Mouse (Mus musculus): Measurements from ENCODE around the gene Rnf26. TPM values are rescaled to one million over a fixed set of nuclear protein-coding genes. Genes with fewer than 3 reads are reported as not detected.
"Not testable (repeated sequence)": the region's sequence is repeated elsewhere in the genome, so short reads cannot be mapped to it uniquely, and the experiment has no call there.

Rnf26 gene
- polyA plus RNA-seq, 1 experiment from 2014 or later = 18.8 TPM

DNA sequence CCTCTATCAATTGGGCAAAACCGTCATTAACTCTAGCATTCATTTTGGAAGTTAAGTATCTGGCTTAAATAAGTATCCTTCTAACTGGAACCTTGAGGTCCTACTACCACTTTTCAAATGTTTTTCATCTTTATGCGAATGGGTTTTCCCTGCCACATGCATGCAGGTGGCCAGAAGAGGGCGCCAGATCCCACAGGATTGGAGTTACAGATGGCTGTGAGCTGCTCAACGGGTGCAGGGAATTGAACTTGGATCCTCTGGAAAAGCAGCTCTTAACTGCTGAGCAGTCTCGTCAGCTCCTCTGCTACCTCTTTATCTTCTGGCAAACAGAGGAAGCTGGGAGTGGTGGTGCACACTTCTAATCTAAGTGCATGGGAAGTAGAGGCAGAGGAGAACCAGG lies 5.7 kb upstream of the Rnf26 start:
- no peaks in the 10 kb centered on the region for H3K9me3 ChIP-seq (ENCODE audit: control insufficient read depth)
- no peak overlapping the region for H3K27ac ChIP-seq (ENCODE audit: low read depth, low read length)
- 58% methylated on average over 5 of the region's 5 CpGs for WGBS
- peak; percentile 73 for TF ChIP-seq CTCF (IDR thresholded peaks at IDR 0.05; ENCODE audit: low read depth)
- H3K4me3 ChIP-seq (ENCODE audit: low read depth, low read length) = no peak overlapping the region
- no peaks in the 10 kb centered on the region for H3K4me1 ChIP-seq (replicated peaks; ENCODE audit: control insufficient read depth, insufficient read depth, low read length)
- H3K36me3 ChIP-seq (ENCODE audit: control insufficient read depth, insufficient read depth) = no peaks in the 10 kb centered on the region
- no peak for ATAC-seq
- H3K4me2 ChIP-seq (replicated peaks; ENCODE audit: low read depth) = no peak overlapping the region
- H3K27me3 ChIP-seq (replicated peaks; ENCODE audit: control insufficient read depth, insufficient read depth, low read length) = no peaks in the 10 kb centered on the region
- H3K9ac ChIP-seq (ENCODE audit: low read depth, low read length) = no peak overlapping the region

DNA sequence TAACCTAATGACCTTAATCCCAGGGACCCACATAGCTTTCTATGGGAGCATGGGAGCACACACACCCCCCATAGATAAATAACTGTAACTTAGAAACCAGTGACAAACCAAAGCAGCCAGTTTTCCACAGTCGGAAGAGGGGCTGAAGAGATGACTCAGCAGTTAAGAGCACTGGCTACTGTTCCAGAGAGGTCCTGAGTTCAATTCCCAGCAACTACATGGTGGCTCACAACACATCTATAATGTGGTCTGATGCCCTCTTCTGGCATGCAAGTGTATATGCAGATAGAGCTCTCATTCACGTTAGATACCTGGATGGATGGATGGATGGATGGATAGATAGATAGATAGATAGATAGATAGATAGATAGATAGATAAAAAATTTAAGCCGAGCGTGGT lies 2.9 kb upstream of the Rnf26 start:
- Histone ChIP-seq H3K36me3 (ENCODE audit: control insufficient read depth, insufficient read depth) (no peaks in the 10 kb centered on the region), H3K27ac (ENCODE audit: low read depth, low read length) (no peak overlapping the region), H3K9me3 (ENCODE audit: control insufficient read depth) (no peaks in the 10 kb centered on the region), H3K4me1 (replicated peaks; ENCODE audit: control insufficient read depth, insufficient read depth, low read length) (no peaks in the 10 kb centered on the region), H3K9ac (ENCODE audit: low read depth, low read length) (no peak overlapping the region), H3K4me3 (ENCODE audit: low read depth, low read length) (no peak overlapping the region), H3K27me3 (replicated peaks; ENCODE audit: control insufficient read depth, insufficient read depth, low read length) (no peaks in the 10 kb centered on the region), H3K4me2 (replicated peaks; ENCODE audit: low read depth) (no peak overlapping the region)
- TF ChIP-seq CTCF (IDR thresholded peaks at IDR 0.05; ENCODE audit: low read depth) = peak; percentile 46
- no peak for ATAC-seq
- WGBS = 88% methylated on average over 4 of the region's 4 CpGs

DNA sequence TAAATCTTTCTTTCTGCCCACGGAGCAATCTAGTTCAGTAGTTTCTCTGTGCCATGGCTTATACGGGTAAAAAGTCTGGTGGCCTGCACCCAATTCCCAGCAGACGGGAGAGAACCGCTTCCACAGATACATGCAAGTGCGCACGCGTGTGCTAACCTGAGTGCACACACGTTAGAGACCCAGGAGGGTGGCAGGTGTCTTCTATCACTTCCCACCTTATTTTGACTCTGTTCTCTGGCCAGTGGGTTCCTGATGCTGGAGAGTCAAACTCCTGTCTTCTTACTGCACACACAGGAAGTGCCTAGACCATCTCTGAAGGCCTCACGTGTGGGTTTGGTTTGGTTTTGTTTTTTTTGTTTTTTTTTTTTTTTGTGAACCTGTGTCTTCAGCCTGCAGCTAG lies 2.3 kb upstream of the Rnf26 start:
- no peak overlapping the region for H3K9ac ChIP-seq (ENCODE audit: low read depth, low read length)
- no peak overlapping the region for H3K4me3 ChIP-seq (ENCODE audit: low read depth, low read length)
- H3K27ac ChIP-seq (ENCODE audit: low read depth, low read length) = no peak overlapping the region
- no peak for TF ChIP-seq CTCF (IDR thresholded peaks at IDR 0.05; ENCODE audit: low read depth)
- 90% methylated on average over 9 of the region's 9 CpGs for WGBS
- H3K4me1 ChIP-seq (replicated peaks; ENCODE audit: control insufficient read depth, insufficient read depth, low read length) = no peaks in the 10 kb centered on the region
- no peak for ATAC-seq
- no peaks in the 10 kb centered on the region for H3K9me3 ChIP-seq (ENCODE audit: control insufficient read depth)
- H3K36me3 ChIP-seq (ENCODE audit: control insufficient read depth, insufficient read depth) = no peaks in the 10 kb centered on the region
- H3K27me3 ChIP-seq (replicated peaks; ENCODE audit: control insufficient read depth, insufficient read depth, low read length) = no peaks in the 10 kb centered on the region
- no peak overlapping the region for H3K4me2 ChIP-seq (replicated peaks; ENCODE audit: low read depth)

DNA sequence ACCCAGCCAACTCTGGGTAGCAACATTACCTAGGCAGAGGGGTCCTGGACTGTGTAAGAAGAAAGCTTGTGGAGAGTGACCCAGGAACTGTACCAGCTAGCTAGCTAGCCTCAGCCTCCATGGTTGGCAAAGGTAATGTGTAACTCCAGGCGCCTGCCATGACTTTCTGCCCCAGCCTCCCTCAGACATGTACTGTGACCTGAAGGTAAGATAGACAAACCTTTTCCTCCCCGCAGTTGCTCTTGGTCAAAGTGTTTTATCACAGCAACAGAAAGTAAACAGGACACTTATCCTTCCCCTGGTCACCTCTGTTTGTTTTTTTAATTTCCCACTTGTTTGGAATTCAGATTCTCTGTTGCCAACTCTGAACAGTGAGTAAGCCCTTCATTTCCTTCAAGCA lies 1.1 kb upstream of the Rnf26 start:
- no peak for ATAC-seq
- 60% methylated on average over 2 of the region's 2 CpGs for WGBS

DNA sequence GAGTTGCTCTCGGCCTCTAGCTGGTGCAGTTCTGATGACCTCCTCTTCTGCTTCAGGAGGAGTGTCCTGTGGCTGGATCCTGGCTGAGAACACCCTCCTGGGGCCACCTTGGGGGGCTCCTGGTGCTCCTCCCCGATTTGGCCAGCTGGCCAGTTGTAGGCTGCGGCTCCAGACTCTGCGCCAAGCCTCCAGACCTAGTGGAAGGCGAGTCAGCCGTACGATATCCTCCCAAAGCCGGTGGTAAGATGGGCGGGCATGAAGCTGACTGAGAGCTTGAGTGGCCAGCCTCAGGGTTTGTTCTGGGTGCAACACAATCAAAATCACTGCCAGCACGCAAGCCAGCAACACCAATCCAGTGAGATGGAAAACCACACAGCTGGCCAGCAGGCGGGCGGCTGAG lies 1.4 kb downstream of the Rnf26 start:
- not testable (repeated sequence) for H3K36me3 ChIP-seq (ENCODE audit: control insufficient read depth, insufficient read depth); H3K27ac ChIP-seq (ENCODE audit: low read depth, low read length); H3K4me1 ChIP-seq (replicated peaks; ENCODE audit: control insufficient read depth, insufficient read depth, low read length); H3K4me3 ChIP-seq (ENCODE audit: low read depth, low read length); H3K27me3 ChIP-seq (replicated peaks; ENCODE audit: control insufficient read depth, insufficient read depth, low read length); ATAC-seq; H3K9ac ChIP-seq (ENCODE audit: low read depth, low read length); H3K9me3 ChIP-seq (ENCODE audit: control insufficient read depth)
- peak overlapping the region; percentile 70; the same call in 1 of the 2 replicates for H3K4me2 ChIP-seq (replicated peaks; ENCODE audit: low read depth)
- WGBS = 45% methylated on average over 9 of the region's 12 CpGs

More for the DNA sequence above, 1.1 kb upstream of the Rnf26 start:
- Histone ChIP-seq H3K36me3 (ENCODE audit: control insufficient read depth, insufficient read depth) (no peaks in the 10 kb centered on the region), H3K27ac (ENCODE audit: low read depth, low read length) (no peak overlapping the region), H3K4me2 (replicated peaks; ENCODE audit: low read depth) (no peak overlapping the region), H3K9me3 (ENCODE audit: control insufficient read depth) (no peaks in the 10 kb centered on the region), H3K4me1 (replicated peaks; ENCODE audit: control insufficient read depth, insufficient read depth, low read length) (no peaks in the 10 kb centered on the region), H3K27me3 (replicated peaks; ENCODE audit: control insufficient read depth, insufficient read depth, low read length) (no peaks in the 10 kb centered on the region), H3K9ac (ENCODE audit: low read depth, low read length) (no peak overlapping the region), H3K4me3 (ENCODE audit: low read depth, low read length) (no peak overlapping the region)
- no peak for TF ChIP-seq CTCF (IDR thresholded peaks at IDR 0.05; ENCODE audit: low read depth)

DNA sequence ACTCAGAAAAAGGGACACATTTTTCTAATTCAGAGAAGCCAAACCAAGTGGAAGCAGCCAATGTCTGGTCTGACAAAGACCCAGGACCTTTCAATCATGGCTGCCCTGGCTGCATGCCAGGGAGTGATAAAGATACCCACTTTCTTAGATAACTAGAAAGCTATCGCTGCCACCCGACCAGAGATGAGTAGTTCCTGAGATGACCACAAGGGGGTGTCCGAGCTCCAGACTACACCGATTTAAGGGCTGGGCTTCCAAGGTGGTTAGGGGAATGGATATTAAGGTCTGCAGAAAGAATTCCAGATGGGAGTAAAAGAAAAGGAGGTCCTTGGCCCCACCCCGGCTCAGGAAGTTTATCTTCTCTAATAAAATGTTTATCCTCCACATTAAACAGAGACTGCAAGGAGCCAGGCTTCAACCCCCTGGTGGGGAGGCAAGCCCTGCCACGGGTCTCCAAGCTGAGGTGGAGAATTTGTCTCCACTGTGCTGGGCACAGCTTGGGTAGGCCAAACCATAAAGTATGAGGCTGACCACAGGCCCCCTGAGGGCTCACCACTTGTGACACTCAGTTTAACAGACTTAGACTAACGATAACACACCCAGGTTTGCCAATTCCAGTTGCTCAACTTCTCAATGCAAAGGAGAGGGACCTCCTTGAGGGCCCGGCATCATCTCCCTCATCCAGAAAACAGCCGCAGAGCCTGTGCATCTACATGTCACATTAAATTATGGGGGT lies 3.8 kb downstream of the Rnf26 start:
- H3K4me3 ChIP-seq (ENCODE audit: low read depth, low read length) = no peak overlapping the region
- H3K36me3 ChIP-seq (ENCODE audit: control insufficient read depth, insufficient read depth) = peaks cover 5% of the 10 kb centered on the region; the same call in 1 of the 2 replicates
- peak; percentile 86 for TF ChIP-seq CTCF (IDR thresholded peaks at IDR 0.05; ENCODE audit: low read depth)
- WGBS = 23% methylated on average over 9 of the region's 9 CpGs
- no peaks in the 10 kb centered on the region for H3K9me3 ChIP-seq (ENCODE audit: control insufficient read depth)
- no peak overlapping the region for H3K9ac ChIP-seq (ENCODE audit: low read depth, low read length)
- H3K4me2 ChIP-seq (replicated peaks; ENCODE audit: low read depth) = peak overlapping the region; percentile 33
- H3K27ac ChIP-seq (ENCODE audit: low read depth, low read length) = no peak overlapping the region
- H3K27me3 ChIP-seq (replicated peaks; ENCODE audit: control insufficient read depth, insufficient read depth, low read length) = no peaks in the 10 kb centered on the region
- no peaks in the 10 kb centered on the region for H3K4me1 ChIP-seq (replicated peaks; ENCODE audit: control insufficient read depth, insufficient read depth, low read length)
- no peak for ATAC-seq

Measured in intestine, postnatal 0 days (tissue).